Mouse (Mus musculus) cortical plate, adult 2 months (tissue): ENCODE data around the gene Rps6ka1.

ENCODE experiments used
- CTCF ChIP-seq: fragments of 200-500 bp; IDR thresholded peaks from 2 replicates; pipeline ENCODE4 v1.5.1; 2011; ENCODE audit warnings: mild to moderate bottlenecking, control low read depth, low read length; ENCODE audit not compliant: insufficient read depth; ENCODE audit errors: extremely low read depth
- POLR2A ChIP-seq: fragments of 200-500 bp; IDR thresholded peaks from 2 replicates; pipeline ENCODE4 v1.6.1; 2011; ENCODE audit warnings: mild to moderate bottlenecking, low read length, control low read depth; ENCODE audit not compliant: insufficient read depth; ENCODE audit errors: extremely low read depth

DNA sequence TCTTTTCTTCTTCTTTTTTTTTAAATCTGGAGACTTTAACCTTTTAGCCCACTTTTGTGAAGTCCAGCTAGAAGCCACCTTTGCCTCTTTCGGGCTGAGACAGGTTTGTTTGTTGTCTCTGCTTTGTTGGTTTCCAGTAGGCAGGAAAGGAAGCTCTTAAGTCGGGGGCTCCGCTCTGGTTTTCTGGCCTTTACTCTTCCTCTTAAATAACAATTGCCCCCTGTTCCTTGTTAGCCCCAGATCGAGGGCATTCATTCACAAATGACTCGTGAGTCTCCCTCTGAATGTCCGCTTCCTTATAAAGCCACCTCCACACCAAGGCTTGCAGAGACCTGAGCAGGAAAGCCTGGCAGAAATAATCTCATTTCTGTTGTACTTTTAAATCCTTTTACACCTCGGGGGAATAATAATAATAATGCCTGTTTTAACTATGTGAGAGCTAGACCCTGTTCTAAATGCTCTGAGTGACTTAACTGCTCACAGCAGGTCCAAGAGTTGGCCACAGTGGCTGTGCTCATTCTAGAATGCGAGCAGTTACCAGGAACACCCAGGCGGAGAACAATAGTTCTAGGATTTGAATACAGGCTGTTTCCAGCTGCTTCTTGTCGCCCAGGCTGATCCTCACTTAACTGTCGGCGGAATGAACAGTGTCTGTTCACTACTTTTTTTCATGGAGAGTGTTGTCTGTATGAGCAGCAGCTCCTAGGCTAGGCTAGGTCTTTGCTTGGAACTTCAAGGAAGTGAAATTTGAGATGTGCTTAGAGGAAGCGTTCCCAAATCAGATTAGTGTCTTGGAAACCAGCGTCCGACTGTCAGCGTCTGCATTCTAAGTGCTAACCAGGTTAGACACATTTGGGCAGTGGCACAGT is 71.7 kb downstream of the Rps6ka1 start:
- TF ChIP-seq CTCF, result no peak
- TF ChIP-seq POLR2A, result no peak
